In genomic region chr9:61563017-61563416, GRCm38 (mm10) we compare ENCODE assay signal across 15 mouse cellular contexts.
DNase-seq lines count a peak whose midpoint lies in the region; ATAC-seq and TF ChIP-seq lines count a peak whose summit lies in the region.
"Had no signal": no experiment of that assay in that cellular context is flagged by ENCODE, and none has a peak within 500 bp of the region (broad histone marks: within the 10 kb centered on the region; RNA-seq: fewer than 3 reads in every experiment).

No protein-coding gene starts in this region.

- H3K9ac ChIP-seq in midbrain, embryonic 16.5 days (ENCODE audit: low read depth, low read length): no peak overlapping the region
- H3K9ac ChIP-seq in forebrain, embryonic 16.5 days (replicated peaks; ENCODE audit: low read depth, low read length): no peak overlapping the region
- H3K9ac ChIP-seq in midbrain, embryonic 13.5 days (replicated peaks): no peak overlapping the region
- H3K9ac ChIP-seq: heart, embryonic 12.5 days; limb, embryonic 15.5 days; lung, embryonic 15.5 days had no signal

- ATAC-seq in midbrain, embryonic 16.5 days: no peak
- peak; percentile 54; the same call in 1 of the 2 replicates for ATAC-seq in forebrain, embryonic 16.5 days
- ATAC-seq in midbrain, embryonic 13.5 days: 0 out of 2 replicates have a peak, but pooled peaks have one; percentile 43

- H3K4me3 ChIP-seq in midbrain, embryonic 10.5 days: no peak overlapping the region
- H3K4me3 ChIP-seq in midbrain, embryonic 16.5 days (ENCODE audit: low read depth, low read length): no peak overlapping the region
- H3K4me3 ChIP-seq in forebrain, embryonic 16.5 days (replicated peaks; ENCODE audit: low read length): no peak overlapping the region
- H3K4me3 ChIP-seq in midbrain, embryonic 13.5 days (replicated peaks): no peak overlapping the region
- no peak overlapping the region for H3K4me3 ChIP-seq in gastrocnemius, adult 2 months
- H3K4me3 ChIP-seq: heart, embryonic 12.5 days; layer of hippocampus, adult 2 months; limb, embryonic 15.5 days; lung, embryonic 15.5 days; megakaryocyte, embryonic 14.5 days had no signal

- peaks cover 7% of the 10 kb centered on the region; the same call in 1 of the 2 replicates for H3K27me3 ChIP-seq in midbrain, embryonic 10.5 days (ENCODE audit: low read depth, poor library complexity, severe bottlenecking)
- 0 out of 2 replicates have a peak, but pooled peaks cover 3% of the 10 kb centered on the region for H3K27me3 ChIP-seq in midbrain, embryonic 16.5 days (ENCODE audit: control insufficient read depth, insufficient read depth, low read depth, low read length)
- no peaks in the 10 kb centered on the region for H3K27me3 ChIP-seq in forebrain, embryonic 16.5 days (replicated peaks; ENCODE audit: control insufficient read depth, insufficient read depth, low read length)
- H3K27me3 ChIP-seq in midbrain, embryonic 13.5 days: peaks cover 2% of the 10 kb centered on the region; the same call in 1 of the 2 replicates
- H3K27me3 ChIP-seq: limb, embryonic 15.5 days had no signal

- H3K9me3 ChIP-seq in midbrain, embryonic 10.5 days (replicated peaks): no peaks in the 10 kb centered on the region
- no peaks in the 10 kb centered on the region for H3K9me3 ChIP-seq in midbrain, embryonic 16.5 days (replicated peaks; ENCODE audit: control insufficient read depth, low read length, poor library complexity, severe bottlenecking)
- H3K9me3 ChIP-seq in forebrain, embryonic 16.5 days (ENCODE audit: control insufficient read depth, low read length): no peaks in the 10 kb centered on the region
- no peaks in the 10 kb centered on the region for H3K9me3 ChIP-seq in midbrain, embryonic 13.5 days
- H3K9me3 ChIP-seq: heart, embryonic 12.5 days; limb, embryonic 15.5 days; lung, embryonic 15.5 days had no signal

- H3K4me1 ChIP-seq in midbrain, embryonic 10.5 days: peaks cover 32% of the 10 kb centered on the region
- H3K4me1 ChIP-seq in midbrain, embryonic 16.5 days (ENCODE audit: control insufficient read depth, insufficient read depth, low read length): peaks cover 20% of the 10 kb centered on the region
- peaks cover 25% of the 10 kb centered on the region for H3K4me1 ChIP-seq in forebrain, embryonic 16.5 days (replicated peaks; ENCODE audit: control insufficient read depth, insufficient read depth, low read length)
- H3K4me1 ChIP-seq in midbrain, embryonic 13.5 days (replicated peaks): peaks cover 30% of the 10 kb centered on the region
- H3K4me1 ChIP-seq: heart, embryonic 12.5 days; lung, embryonic 15.5 days; megakaryocyte, embryonic 14.5 days had no signal

- no peaks in the 10 kb centered on the region for H3K36me3 ChIP-seq in midbrain, embryonic 10.5 days
- H3K36me3 ChIP-seq in midbrain, embryonic 16.5 days (ENCODE audit: control insufficient read depth, insufficient read depth, low read length): no peaks in the 10 kb centered on the region
- H3K36me3 ChIP-seq in forebrain, embryonic 16.5 days (ENCODE audit: control insufficient read depth, insufficient read depth): no peaks in the 10 kb centered on the region
- H3K36me3 ChIP-seq in midbrain, embryonic 13.5 days: no peaks in the 10 kb centered on the region
- H3K36me3 ChIP-seq: heart, embryonic 12.5 days; limb, embryonic 15.5 days; lung, embryonic 15.5 days had no signal

- DNase-seq in midbrain, embryonic 10.5 days (ENCODE audit: low spot score): peak; percentile 36
- no peak for DNase-seq in thymus, postnatal 4 days
- no peak for DNase-seq in gastrocnemius, adult 2 months
- DNase-seq in adrenal gland, adult 18-20 months (ENCODE audit: low spot score in 2 of 2): no peak
- no peak for DNase-seq in urinary bladder, postnatal 10 days (ENCODE audit: low spot score)
- DNase-seq: cerebellum, adult 2 months; kidney, adult 2 months had no signal

- intact Hi-C loops in gastrocnemius, adult 2 months (cut with DNase I): no loop called here

- TF ChIP-seq CTCF in gastrocnemius, adult 2 months (IDR thresholded peaks at IDR 0.05): no peak

- 39% methylated on average over 8 of the region's 8 CpGs for WGBS in midbrain, embryonic 10.5 days
- 29% methylated on average over 8 of the region's 8 CpGs for WGBS in midbrain, embryonic 16.5 days
- WGBS in forebrain, embryonic 16.5 days: 9% methylated on average over 8 of the region's 8 CpGs
- 26% methylated on average over 8 of the region's 8 CpGs for WGBS in midbrain, embryonic 13.5 days

- H3K4me2 ChIP-seq in midbrain, embryonic 16.5 days (ENCODE audit: low read length): no peak overlapping the region
- H3K4me2 ChIP-seq in forebrain, embryonic 16.5 days (ENCODE audit: low read length): no peak overlapping the region
- no peak overlapping the region for H3K4me2 ChIP-seq in midbrain, embryonic 13.5 days (replicated peaks)
- H3K4me2 ChIP-seq: heart, embryonic 12.5 days; limb, embryonic 15.5 days; lung, embryonic 15.5 days had no signal

- H3K27ac ChIP-seq in midbrain, embryonic 10.5 days (replicated peaks): peak overlapping the region; percentile 77
- no peak overlapping the region for H3K27ac ChIP-seq in midbrain, embryonic 16.5 days (ENCODE audit: low read length)
- no peak overlapping the region for H3K27ac ChIP-seq in forebrain, embryonic 16.5 days (ENCODE audit: low read length)
- H3K27ac ChIP-seq in midbrain, embryonic 13.5 days: peak overlapping the region; percentile 59
- H3K27ac ChIP-seq in gastrocnemius, adult 2 months: no peak overlapping the region
- H3K27ac ChIP-seq: layer of hippocampus, adult 2 months; limb, embryonic 15.5 days; lung, embryonic 15.5 days had no signal

Comparison
In these comparisons a context has a peak if more than half of its experiments do, and no peak if none do; other contexts are left out.
1. H3K27ac ChIP-seq: peak in midbrain, embryonic 10.5 days (single experiment) and midbrain, embryonic 13.5 days (single experiment); none in midbrain, embryonic 16.5 days (single experiment), forebrain, embryonic 16.5 days (single experiment) and gastrocnemius, adult 2 months (single experiment).